Mouse (Mus musculus) megakaryocyte, embryonic 14.5 days (primary cell): ENCODE data around the gene Gm13889.

Source experiments
- FLI1 ChIP-seq: IDR thresholded peaks from 2 replicates; pipeline ENCODE4 v1.6.1; 2012; ENCODE audit warnings: low read length, inconsistent platforms, mixed read lengths
- GATA1 ChIP-seq: IDR thresholded peaks from 3 replicates; pipeline ENCODE4 v1.6.1; 2012; ENCODE audit warnings: mixed read lengths, low read length, inconsistent platforms, borderline replicate concordance

- no peak for TF ChIP-seq GATA1
- TF ChIP-seq FLI1: no peak
Measured at GRCm38 (mm10) chr2:93992259-93992658, 35.3 kb upstream of the Gm13889 start.
